9 mouse cellular contexts compared by ENCODE assay signal in genomic region chr5:77211236-77211635, GRCm38 (mm10). TPM values are rescaled to one million over a fixed set of nuclear protein-coding genes. Genes with fewer than 3 reads are reported as not detected.
DNase-seq lines count a peak whose midpoint lies in the region; ATAC-seq lines count a peak whose summit lies in the region.
"Had no signal": no experiment of that assay in that cellular context is flagged by ENCODE, and none has a peak within 500 bp of the region (broad histone marks: within the 10 kb centered on the region; RNA-seq: fewer than 3 reads in every experiment).

Gene Spink2 (minus strand): TSS chr5:77211471.

- H3K4me1 ChIP-seq in forebrain, embryonic 12.5 days = peaks cover 7% of the 10 kb centered on the region
- H3K4me1 ChIP-seq in hindbrain, embryonic 13.5 days (replicated peaks) = peaks cover 6% of the 10 kb centered on the region
- H3K4me1 ChIP-seq in liver, embryonic 16.5 days (ENCODE audit: control insufficient read depth, low read depth, low read length) = no peaks in the 10 kb centered on the region; the same call in 1 of the 2 replicates
- peaks cover 7% of the 10 kb centered on the region for H3K4me1 ChIP-seq in neural tube, embryonic 13.5 days (replicated peaks)

- 5% methylated on average over 18 of the region's 18 CpGs for WGBS in forebrain, embryonic 12.5 days
- 4% methylated on average over 17 of the region's 18 CpGs for WGBS in hindbrain, embryonic 13.5 days
- 7% methylated on average over 17 of the region's 18 CpGs for WGBS in liver, embryonic 16.5 days (ENCODE audit: insufficient replicate concordance)
- WGBS in neural tube, embryonic 13.5 days = 8% methylated on average over 17 of the region's 18 CpGs

- peak within 1 kb of the TSS; percentile 34 for H3K4me3 ChIP-seq in forebrain, embryonic 12.5 days (replicated peaks)
- peak within 1 kb of the TSS; percentile 31 for H3K4me3 ChIP-seq in hindbrain, embryonic 13.5 days
- peak within 1 kb of the TSS; percentile 13; the same call in 1 of the 2 replicates for H3K4me3 ChIP-seq in liver, embryonic 16.5 days (ENCODE audit: low read depth, low read length)
- peak within 1 kb of the TSS; percentile 24 for H3K4me3 ChIP-seq in neural tube, embryonic 13.5 days

- intact Hi-C loops in left cerebral cortex, postnatal 4 days (cut with DNase I) = no loop called here
- intact Hi-C loops in left cerebral cortex, postnatal 25 days (cut with DNase I) = no loop called here

- 0 out of 2 replicates have a peak within 1 kb of the TSS, but pooled peaks have one; percentile 2 for H3K9ac ChIP-seq in forebrain, embryonic 12.5 days
- peak within 1 kb of the TSS; percentile 51; the same call in 1 of the 2 replicates for H3K9ac ChIP-seq in hindbrain, embryonic 13.5 days
- H3K9ac ChIP-seq in liver, embryonic 16.5 days (ENCODE audit: low read depth, low read length) = no peak within 1 kb of the TSS
- H3K9ac ChIP-seq in neural tube, embryonic 13.5 days = peak within 1 kb of the TSS; percentile 49

- no peak within 1 kb of the TSS for H3K27ac ChIP-seq in forebrain, embryonic 12.5 days
- no peak within 1 kb of the TSS for H3K27ac ChIP-seq in hindbrain, embryonic 13.5 days
- H3K27ac ChIP-seq in liver, embryonic 16.5 days (ENCODE audit: low read length) = no peak within 1 kb of the TSS
- no peak within 1 kb of the TSS for H3K27ac ChIP-seq in neural tube, embryonic 13.5 days (replicated peaks)

- peak; percentile 63; the same call in 1 of the 2 replicates for ATAC-seq in forebrain, embryonic 12.5 days (ENCODE audit: low FRiP score)
- ATAC-seq in hindbrain, embryonic 13.5 days (ENCODE audit: low FRiP score) = peak; percentile 57
- no peak for ATAC-seq in liver, embryonic 16.5 days (ENCODE audit: low read depth)
- peak; percentile 56 for ATAC-seq in neural tube, embryonic 13.5 days (ENCODE audit: low read depth)
- ATAC-seq: Patski had no signal

- no peaks in the 10 kb centered on the region for H3K36me3 ChIP-seq in forebrain, embryonic 12.5 days (replicated peaks)
- no peaks in the 10 kb centered on the region for H3K36me3 ChIP-seq in hindbrain, embryonic 13.5 days
- no peaks in the 10 kb centered on the region for H3K36me3 ChIP-seq in liver, embryonic 16.5 days (ENCODE audit: control insufficient read depth, insufficient read depth)
- H3K36me3 ChIP-seq in neural tube, embryonic 13.5 days = no peaks in the 10 kb centered on the region

- no peaks in the 10 kb centered on the region for H3K9me3 ChIP-seq in forebrain, embryonic 12.5 days
- H3K9me3 ChIP-seq in hindbrain, embryonic 13.5 days = no peaks in the 10 kb centered on the region
- peaks cover 5% of the 10 kb centered on the region; the same call in 1 of the 2 replicates for H3K9me3 ChIP-seq in liver, embryonic 16.5 days (replicated peaks; ENCODE audit: control insufficient read depth, low read length)
- no peaks in the 10 kb centered on the region for H3K9me3 ChIP-seq in neural tube, embryonic 13.5 days

- peaks cover 21% of the 10 kb centered on the region for H3K27me3 ChIP-seq in forebrain, embryonic 12.5 days
- H3K27me3 ChIP-seq in hindbrain, embryonic 13.5 days = 0 out of 2 replicates have a peak, but pooled peaks cover 3% of the 10 kb centered on the region
- H3K27me3 ChIP-seq in liver, embryonic 16.5 days (ENCODE audit: control insufficient read depth, insufficient read depth, low read depth, low read length) = peaks cover 4% of the 10 kb centered on the region; the same call in 1 of the 2 replicates
- H3K27me3 ChIP-seq in neural tube, embryonic 13.5 days = no peaks in the 10 kb centered on the region

- peak within 1 kb of the TSS; percentile 62 for H3K4me2 ChIP-seq in forebrain, embryonic 12.5 days
- H3K4me2 ChIP-seq in hindbrain, embryonic 13.5 days = peak within 1 kb of the TSS; percentile 57
- peak within 1 kb of the TSS; percentile 27; the same call in 1 of the 2 replicates for H3K4me2 ChIP-seq in liver, embryonic 16.5 days (ENCODE audit: low read depth, low read length)
- H3K4me2 ChIP-seq in neural tube, embryonic 13.5 days = peak within 1 kb of the TSS; percentile 56

- DNase-seq in left cerebral cortex, postnatal 4 days = peak; percentile 25
- DNase-seq in left cerebral cortex, postnatal 25 days (ENCODE audit: low spot score in 2 of 2) = no peak
- DNase-seq in frontal cortex, postnatal 14 days (ENCODE audit: low spot score in 2 of 2) = no peak
- no peak for DNase-seq in cerebellum, postnatal 36 days

RNA-seq across cellular contexts. Expression of gene Spink2, which starts in this region (rescaled TPM):
- not detected for total RNA-seq in left cerebral cortex, postnatal 4 days (2021)
- total RNA-seq in left cerebral cortex, postnatal 25 days (2021) = not detected
- 0.73 and 0.75 TPM in 2 replicates for polyA plus RNA-seq in forebrain, embryonic 12.5 days (2016; fragmentation: Nextera tagmentation; extraction: Ambion mirVana)
- 1.1 and 2.4 TPM in 2 replicates for polyA plus RNA-seq in hindbrain, embryonic 13.5 days (2015; fragmentation: Nextera tagmentation; extraction: Ambion mirVana)
- polyA plus RNA-seq in liver, embryonic 16.5 days (2015; fragmentation: Nextera tagmentation; extraction: Ambion mirVana) = not detected in 2 replicates
- 4.8 and 5.1 TPM in 2 replicates for polyA plus RNA-seq in neural tube, embryonic 13.5 days (2015; fragmentation: Nextera tagmentation; extraction: Ambion mirVana)
- polyA plus RNA-seq: Patski had no signal

Comparison
In these comparisons a context has a peak if more than half of its experiments do, and no peak if none do; other contexts are left out.
1. Peak in DNase-seq in left cerebral cortex, postnatal 4 days; RNA of the gene not detected or under 1 TPM.
2. Peak in ATAC-seq, H3K4me3 ChIP-seq, H3K9ac ChIP-seq and H3K4me2 ChIP-seq in forebrain, embryonic 12.5 days; RNA of the gene not detected or under 1 TPM.